Mouse (Mus musculus): Measurements from ENCODE around the gene Eya2.

Eya2 gene

DNA sequence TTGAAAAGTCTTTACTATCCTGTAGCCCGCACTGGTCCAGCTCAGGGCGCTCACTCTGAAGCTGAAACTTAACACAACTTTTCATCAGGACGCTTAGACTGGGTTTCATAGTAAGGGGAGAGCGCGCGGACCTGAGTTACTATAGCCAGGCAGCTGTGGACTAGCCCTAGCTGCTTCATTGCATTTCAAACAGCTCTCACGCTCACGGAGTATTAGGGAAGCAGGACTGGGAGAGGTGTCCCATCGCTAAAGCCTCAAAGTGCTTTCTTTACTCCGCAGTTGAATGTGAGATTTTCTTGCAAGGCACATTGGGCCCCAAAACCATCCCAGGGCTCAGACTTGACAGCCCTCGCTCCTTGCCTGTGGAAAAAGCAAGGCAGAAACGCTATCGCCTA is 841 bp downstream of the Eya2 start:
- peak; percentile 64 for DNase-seq

DNA sequence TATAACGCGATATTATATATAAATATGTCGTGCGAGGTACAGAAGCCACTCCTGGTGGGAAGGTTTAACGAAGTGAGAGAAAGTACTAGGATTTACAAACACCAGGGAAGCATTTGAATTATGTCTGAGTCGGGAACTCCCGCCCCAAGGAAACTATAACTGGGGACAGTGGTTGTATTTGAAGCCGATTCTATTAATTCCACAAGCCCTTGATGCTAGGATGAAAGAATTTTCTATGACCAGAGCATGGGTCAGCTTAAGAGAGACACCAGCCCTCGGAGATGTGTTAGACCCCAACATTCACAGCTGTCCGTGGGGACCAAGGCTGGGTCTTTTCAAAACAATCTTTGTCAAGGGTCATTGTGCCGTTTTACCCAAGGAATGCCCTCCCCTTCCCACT is 1.3 kb downstream of the Eya2 start:
- no peak for DNase-seq

- DNase-seq, result no peak
Measured at GRCm38 (mm10) chr2:165597536-165597935, 2.7 kb downstream of the Eya2 start.

- DNase-seq, result no peak
Measured at GRCm38 (mm10) chr2:165598139-165598538, 3.3 kb downstream of the Eya2 start.

DNA sequence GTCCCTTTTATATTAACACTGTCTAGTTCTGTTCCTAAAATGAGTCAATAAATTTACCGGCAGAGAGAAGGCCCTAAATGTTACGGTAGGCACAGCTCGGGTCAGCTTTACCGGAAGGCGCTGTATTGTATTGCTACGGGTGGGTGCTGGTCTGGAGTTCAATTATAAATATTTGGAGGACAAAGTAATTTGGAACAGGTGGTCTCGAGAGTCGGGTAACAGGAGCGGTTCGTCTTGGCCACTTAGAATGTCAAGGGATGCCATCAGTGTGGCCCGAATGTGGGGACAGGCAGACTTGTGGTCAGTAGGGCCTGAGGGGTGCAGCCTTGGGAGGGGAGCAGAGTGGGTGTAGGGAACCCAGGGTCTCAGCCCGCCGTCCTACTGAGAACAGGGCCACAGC is 4.7 kb downstream of the Eya2 start:
- no peak for DNase-seq

GRCm38 (mm10) chr2:165600926-165601325 is 6.1 kb downstream of the Eya2 start:
- DNase-seq, result peak; percentile 49

- no peak for DNase-seq
Measured at GRCm38 (mm10) chr2:165601605-165602004, 6.8 kb downstream of the Eya2 start.

DNA sequence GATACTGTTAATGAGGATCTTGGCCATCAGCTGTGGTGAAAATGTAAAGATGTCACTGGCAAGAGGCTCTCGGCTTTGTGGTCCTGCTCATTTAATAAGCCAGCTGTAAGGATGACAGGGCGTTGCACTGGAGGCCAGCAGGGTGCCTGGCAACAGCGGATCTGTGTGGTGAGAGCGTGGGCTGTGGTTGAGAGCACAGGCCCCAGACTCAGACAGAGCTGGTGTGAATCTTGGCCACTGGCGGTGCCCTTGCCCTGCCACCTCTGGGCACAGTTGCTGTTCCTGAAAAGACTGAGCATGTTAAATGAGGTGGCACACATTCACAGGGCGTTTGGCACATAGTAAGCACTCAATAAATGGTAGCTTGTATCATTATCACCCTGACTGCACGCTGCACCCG is 8.9 kb downstream of the Eya2 start:
- DNase-seq, result no peak

DNA sequence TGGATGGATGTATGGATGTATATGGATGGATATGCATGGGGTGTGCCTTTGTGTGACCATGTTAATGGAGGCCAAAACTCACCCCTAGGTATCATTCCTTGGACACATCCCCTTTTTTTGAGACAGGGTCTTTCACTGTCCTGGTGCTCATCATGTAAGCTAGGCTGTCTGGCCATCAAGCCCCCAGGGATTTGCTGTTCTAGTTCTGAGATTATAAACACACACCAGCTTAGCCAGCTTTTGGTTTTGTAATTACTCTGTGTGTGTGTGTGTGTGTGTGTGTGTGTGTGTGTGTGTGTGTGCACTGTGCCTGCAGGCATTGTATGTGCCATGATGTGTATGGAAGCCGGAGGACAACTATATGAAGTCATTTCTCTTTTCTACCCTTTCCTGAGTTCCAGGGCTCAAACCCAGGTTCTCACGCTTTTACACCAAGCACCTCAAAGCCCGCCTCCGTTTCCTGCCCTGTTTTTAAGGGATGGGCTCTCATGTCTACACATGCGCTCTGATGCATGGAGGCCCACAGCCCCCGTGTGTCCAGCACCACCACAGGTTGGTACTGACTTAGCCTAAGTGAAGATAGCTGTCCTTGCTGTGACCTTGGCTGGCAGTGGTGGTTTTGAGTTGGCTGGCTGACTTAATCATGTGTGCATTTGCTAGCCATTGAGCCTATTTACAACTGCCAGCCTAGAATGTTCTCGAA is 16.9 kb downstream of the Eya2 start:
- DNase-seq, result no peak

DNA sequence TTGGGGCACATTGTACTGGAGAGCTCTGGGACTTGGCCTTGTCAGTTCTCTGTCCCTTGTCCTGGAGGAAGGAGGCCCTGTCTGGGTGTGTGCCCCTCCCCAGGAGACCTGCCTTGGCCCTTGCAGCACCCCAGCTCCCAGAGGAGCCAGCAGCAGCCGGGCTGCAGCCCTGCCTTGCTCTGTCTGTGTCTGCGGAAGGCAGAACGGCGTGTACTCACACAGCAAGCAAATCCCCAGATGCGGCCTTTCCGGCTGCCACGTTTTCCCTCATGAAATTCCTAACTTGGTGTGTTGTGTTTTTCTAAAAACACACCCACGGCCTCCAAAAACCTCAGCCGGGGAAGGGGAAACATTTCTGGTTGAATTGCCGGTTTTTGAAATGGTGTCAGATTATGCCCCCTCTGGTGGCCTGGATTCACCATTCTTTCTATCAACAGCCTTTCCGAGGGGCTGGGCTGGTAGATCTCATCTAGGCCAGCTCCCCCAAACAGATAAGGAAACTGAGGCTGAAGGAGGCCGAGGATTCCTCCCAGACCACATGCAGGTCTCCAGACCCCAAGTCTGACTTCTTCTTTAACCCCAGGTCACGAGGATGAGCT is 19.0 kb downstream of the Eya2 start:
- no peak for DNase-seq

DNA sequence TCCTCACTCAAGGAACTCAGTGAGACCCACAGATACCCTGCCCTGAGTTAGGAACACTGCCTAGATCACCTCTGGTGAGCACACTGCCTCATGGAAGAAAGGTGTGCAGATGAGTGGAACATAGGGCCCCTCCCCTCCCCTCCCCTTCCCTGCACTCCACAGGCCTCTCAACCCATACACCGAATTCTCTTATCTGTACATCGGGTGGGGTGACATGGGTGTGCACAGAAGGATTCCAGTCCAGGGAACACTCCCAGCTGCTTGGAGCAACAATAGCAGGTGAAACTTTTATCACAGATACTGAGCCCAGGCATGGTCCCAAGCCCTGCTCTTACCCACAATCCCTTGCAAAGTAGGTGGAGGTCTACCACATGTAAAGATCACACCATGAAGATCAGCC is 26.7 kb downstream of the Eya2 start:
- no peak for DNase-seq

DNA sequence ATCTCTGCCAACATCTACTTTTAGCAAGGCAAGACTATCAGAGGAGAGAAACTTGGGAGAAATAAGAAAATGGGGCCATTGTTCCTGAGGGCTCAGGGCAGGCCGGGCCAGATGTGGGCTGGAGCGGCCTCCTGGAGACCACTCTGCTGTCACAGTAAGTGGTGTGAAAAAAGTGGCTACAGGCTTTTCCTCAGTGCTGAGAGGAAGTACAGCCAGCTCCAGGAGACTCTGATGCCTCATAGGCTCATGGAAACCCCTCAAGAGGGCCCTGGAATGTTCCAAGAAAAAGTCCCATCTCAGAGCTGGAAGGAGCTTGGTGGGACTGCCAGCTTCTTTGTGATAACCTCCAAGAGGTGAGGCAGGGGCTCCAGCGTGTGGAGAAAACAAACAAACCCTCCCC is 27.8 kb downstream of the Eya2 start:
- no peak for DNase-seq

- DNase-seq, result no peak
Measured at GRCm38 (mm10) chr2:165626826-165627225, 32.0 kb downstream of the Eya2 start.

DNA sequence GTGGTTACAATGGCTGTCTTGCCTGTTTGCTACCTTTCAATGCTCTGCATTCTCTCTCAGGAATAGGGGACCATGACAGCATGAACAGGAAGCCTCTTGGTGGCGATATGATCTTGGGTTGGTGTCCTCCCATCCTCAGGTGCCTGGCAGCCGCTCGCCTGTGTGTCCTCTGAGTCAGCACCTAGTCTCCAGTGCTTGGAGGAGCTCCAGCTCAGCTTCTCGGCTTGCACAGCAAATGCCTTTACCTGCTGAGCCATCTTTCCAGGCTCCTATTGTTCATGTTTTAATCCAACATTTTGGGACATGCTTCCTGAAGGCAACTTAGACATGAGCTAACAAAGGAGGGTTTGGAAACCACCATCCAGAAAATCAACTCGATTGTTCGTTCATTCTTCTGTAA is 33.1 kb downstream of the Eya2 start:
- DNase-seq, result no peak

GRCm38 (mm10) chr2:165629900-165630299 is 35.1 kb downstream of the Eya2 start:
- DNase-seq, result peak; percentile 52

GRCm38 (mm10) chr2:165633011-165633785 is 38.4 kb downstream of the Eya2 start:
- DNase-seq, result no peak

DNA sequence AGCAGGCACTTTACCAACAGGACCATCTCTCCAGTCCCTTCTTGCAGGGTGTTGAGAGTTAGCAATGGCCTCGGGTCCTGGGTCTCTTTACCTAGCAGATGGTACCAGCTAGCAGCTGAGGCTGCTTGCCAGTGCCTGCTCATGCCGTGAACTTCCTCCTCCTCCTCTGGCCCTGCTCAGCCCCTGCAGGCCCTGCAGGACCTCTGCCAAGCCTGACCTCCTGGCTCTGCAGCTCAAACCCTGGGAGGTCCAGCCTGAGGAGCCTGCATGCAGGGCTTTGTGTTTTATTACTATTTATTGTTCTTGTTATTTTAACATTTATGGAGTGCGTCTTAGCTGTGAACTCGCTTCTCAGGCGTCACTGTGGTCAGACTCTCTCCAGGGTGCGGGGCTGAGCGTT is 39.6 kb downstream of the Eya2 start:
- no peak for DNase-seq

GRCm38 (mm10) chr2:165639075-165639755 is 44.4 kb downstream of the Eya2 start:
- no peak for DNase-seq

- DNase-seq, result peak; percentile 73
Measured at GRCm38 (mm10) chr2:165641909-165642505, 47.2 kb downstream of the Eya2 start.

- no peak for DNase-seq
Measured at GRCm38 (mm10) chr2:165643596-165643995, 48.8 kb downstream of the Eya2 start.

DNA sequence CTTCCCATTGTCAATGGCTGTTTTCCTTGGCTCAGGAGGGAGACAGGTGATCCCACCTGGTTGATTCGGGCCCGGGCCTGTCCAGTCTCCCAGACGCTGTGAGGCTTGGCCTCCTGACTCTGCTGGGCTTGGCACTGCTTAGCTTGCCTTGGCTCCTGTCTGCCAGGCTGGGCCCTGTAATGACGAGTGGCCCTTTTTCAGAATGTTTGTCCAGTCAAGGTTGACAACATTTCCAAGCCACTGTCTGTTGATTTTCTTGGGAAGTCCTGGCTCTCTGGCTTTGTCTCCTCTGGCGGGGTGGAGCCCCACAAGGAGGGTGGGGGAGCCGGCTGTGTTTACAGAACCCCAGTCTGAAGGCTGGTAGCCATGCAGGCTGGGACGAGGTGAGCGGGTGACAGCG is 49.2 kb downstream of the Eya2 start:
- no peak for DNase-seq

- DNase-seq, result no peak
Measured at GRCm38 (mm10) chr2:165651031-165651430, 56.2 kb downstream of the Eya2 start.

DNA sequence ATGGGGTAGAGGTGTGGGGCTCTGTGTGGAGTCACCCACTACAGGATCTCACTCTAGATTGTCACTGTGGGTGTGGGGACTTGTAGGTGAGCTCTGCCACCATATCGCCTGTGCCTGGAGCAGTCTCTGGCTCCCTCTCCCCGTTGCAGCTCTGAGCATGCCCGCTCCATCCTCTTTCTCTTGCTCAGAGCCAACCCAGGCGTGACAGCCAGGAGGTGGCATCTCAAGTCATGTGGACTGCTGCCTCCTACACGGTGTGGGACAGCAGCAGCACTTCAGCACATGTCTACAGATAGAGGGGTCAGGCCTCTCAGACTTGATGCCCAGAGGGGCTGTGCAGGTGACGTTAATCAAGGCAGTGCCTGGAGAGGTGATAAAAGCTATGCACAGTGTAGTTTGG is 57.4 kb downstream of the Eya2 start:
- no peak for DNase-seq

Measured in embryo, embryonic 11 days (tissue).